Mouse (Mus musculus): ENCODE measurements around the gene Gm20388.

Gene Gm20388

DNA sequence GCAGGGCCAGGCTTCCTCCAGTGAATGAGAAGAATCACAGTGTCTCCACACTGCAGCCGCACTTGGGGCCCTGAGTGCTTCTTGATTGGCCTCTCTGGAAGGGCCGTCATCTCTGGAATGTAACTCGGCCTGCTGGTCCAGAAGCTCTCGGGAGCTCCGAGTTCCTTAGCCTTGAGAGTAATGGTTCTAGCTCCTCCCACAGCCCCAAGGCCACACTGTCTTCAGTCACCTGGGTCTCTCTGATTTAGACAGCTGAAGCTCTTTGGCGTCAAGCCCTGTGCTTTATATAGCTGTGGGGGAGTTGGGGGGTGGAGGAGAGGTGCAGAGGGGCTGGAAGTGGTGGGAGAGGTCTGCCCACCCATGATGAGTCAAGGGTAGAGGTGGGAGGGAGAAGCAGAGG is 2626.4 kb downstream of the Gm20388 start:
- DNase-seq: no peak

DNA sequence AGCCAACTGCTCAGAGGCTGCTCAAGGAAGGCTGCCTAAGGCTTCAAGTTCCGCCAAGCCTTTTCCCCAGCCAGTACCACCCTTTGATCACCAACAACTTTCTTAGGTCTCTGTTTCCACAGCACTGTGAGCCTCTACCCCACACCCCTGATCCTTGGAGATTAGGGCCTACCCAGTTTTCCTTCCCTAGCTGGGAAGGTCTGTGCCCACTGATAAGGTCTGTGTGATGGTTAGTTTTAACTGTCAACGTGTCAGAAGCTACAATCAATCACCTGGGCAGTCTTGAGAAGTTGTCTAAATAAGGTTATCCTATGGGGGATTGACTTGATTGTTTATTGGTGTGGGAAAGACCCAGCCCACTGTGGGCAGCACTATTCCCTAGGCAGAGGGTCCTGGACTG is 2627.2 kb downstream of the Gm20388 start:
- no peak for DNase-seq

DNA sequence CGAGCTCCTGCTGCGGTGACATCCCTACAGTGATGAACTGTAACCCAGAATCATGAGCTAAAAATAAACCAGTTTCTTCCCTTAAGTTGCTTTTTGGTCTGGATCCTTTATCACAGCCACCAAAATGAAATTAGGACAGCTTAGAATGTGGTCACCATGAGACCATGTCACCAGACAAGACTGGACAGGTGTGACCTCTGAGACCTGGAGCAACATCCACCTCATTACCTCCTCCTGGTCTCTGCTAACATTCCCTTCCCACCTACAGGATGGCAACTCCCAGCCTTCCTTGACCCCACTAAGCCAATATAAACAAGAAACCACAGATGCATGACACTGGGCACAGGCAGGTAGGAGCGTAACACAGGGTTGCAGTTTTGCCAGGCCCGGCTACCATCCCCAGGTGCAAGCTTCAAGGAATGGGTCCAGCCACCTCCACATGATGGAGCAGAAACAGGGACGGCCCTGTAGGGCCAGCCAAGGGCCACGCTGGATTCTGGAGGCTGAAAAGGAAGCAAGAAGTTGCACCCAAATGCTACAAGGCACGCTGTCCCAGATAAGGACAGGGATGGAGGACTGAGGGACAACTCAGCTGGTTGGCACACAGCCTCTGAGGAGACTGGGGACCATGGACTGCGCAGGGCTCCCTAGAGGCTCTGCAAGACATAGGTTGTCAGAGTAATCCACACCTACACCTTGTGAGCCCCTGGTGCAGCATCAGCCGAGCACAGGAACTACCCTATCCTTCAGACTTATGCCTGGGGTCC is 2627.9 kb downstream of the Gm20388 start:
- no peak for DNase-seq

DNA sequence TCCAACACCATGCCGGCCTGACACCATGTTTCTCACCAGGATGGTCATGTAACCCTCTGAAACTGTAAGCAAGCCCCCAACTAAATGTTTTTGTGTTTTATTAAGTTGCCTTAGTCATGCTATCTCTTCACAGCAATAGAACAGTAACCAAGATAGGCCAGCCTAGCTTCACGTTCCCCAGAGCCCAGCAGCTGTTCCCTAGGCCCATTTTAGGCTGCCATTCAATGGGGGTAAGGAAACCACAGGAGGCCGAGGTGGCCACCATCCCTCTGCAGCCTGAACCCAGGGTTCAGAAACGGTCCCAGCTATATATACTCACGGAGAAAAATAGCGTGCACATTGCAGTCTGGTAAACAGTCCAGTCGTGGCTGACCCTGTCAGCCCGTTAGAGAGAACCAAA is 2633.5 kb downstream of the Gm20388 start:
- DNase-seq: no peak

DNA sequence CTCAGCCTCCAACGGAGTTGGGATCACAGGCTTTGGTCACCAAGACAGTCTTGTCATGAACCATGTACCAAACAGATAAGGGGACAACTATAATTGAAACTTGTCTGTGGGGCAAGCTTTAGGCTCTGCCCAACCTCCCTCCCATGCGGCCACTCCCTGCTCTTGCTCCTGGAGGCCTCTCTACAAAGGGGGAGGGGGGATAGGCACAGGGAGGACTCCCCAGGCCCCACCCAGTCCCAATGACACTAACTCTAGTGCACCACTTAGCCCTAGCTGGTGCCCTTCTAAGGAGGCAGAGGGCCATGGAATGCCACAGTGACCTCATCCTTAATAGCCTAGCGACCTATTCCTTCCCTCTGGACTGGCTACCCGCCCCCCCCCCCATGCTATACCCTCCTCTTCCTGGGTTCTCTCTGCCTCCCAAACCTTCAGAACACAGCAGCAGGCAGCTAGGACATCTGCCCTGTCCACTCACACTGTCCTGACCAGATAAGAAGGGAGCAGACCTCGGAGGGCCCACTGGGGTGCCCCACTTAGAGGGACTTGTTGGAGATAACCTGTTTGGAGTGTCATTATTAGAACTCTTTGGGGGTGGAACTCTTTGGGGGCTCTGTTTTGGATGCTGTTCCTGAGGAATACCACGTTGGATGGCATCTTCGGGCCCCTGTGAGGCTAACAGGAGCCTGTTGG is 2635.6 kb downstream of the Gm20388 start:
- no peak for DNase-seq

DNA sequence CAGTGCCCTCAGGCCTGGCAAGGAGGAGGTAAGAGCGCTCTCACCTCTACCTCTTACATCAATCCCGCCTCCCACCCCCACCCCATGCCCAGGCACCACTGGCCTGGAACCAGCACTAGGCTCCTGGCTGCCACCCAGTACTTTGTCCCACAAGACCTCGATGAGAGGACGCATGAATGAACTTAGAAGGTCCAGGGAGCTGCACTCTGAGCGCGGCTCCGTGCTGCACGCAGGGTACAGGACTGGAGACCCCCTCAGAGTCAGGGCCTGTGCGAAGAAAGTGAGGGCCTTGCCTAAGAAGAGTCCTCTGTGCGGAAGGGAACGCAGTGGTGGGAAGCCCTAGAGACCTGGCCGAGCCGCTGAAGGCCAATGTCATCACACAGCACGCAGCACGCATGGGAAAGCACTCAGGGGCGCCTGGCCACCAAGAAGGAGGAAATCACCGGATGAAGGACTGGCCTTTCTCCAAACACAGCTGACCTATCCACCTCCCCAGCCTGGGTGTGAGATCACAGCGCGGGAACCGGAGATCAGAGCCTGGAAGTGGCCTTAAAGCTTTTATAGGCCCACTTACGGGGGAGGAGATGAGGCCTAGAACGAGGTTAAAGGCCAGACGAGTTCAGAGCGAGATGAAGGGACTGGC is 2636.3 kb downstream of the Gm20388 start:
- no peak for DNase-seq

DNA sequence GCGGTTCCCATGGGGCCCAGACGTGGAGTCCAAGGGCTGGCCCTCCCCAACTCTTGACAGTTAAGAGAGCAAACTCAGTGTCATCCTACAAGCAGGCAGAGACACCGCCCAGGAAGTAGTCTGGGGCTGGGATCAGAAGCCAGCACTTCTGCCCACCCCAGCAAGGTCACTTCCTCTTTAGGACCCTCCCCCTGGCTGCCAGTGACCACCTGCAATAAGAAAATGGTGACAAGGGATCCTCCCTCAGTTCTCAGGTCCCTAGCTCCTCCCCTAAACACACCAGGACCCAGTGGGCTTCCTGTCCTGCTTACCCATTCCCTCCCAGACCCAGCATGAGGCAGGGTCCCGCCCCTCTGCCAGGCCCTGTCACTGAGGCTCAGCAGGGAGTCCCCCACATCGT is 2637.2 kb downstream of the Gm20388 start:
- DNase-seq: no peak

DNA sequence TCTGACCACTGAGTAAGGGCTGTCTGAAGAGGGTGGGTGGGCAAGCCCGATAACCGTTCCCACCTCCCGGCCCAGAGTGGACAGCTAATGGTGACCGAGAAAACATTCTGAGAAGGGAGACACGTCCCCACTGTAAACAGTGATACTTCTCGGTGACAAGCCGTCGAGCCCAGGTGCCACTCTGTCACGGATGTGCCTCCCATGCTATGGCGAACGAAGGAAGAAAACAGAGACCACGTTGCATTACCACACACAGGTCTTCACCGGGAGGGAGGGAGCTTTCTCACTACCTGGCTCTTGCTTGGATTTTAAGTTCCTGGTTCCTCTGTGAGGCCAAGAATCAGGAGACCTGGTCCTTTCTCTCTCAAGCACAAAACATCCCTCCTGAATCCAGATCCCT is 2637.7 kb downstream of the Gm20388 start:
- DNase-seq: no peak

DNA sequence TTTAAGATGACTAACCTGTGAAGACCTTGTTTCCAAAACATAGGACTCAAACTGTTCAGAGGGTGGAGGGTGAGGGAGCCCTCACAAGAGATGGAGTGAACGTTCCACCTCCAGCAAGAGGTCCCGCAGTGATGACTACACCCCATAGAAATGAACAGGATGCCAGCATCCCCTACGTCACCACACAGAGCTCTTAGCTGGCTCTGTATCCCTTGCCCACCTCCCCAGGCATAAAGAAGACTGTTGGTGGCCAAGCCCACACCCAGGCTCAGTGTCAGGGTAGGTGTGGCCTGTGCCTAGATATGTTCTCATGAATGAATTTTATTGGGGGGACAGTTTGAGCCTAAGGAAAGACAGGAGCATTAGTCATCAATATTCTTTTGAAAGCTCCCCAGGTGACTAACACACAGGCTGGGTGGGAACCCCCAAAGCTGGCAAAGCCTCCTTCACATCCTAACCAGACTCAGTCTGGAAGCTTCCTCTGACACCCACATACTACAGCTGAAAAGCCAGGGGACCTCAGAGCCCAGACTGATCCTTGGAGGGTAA is 2638.3 kb downstream of the Gm20388 start:
- DNase-seq: no peak

DNA sequence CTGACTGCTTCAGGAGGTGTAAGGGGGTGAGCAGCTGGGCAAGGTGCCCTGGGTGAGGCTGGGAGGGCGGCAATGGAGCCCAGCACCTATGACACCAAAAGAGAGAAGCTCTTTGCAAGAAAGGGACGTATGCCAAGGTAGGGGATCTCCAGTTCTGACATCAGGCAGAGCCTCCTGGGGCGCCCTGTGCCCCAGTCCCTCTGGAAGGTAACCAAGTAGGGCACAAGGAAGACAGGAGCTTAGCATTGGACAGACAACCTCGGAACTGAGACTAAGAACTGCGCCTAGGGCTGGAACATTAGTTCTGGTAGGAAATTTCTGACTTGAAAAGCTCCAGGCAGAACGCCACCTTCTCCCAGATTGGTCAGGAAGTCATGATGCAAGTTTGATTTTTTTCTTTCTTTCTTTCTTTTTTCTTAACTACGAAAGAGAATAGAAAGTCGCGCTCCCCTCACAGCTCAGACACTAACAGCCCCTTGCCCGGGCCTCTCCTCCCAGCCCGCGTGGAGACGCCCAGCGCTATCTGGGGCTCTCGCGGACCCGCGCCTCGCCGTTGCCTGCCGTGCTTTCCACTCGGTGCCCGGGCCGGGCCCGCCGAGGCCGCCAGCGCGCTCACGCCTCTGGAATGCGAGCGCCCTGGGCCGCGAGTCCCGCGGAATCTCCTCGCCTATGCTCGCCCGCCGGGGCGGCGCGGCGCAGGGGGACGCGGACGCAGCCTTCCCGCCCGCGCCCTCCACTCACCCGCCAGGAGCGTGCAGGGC is 2639.8 kb downstream of the Gm20388 start:
- DNase-seq: peak; percentile 38 to 52

DNA sequence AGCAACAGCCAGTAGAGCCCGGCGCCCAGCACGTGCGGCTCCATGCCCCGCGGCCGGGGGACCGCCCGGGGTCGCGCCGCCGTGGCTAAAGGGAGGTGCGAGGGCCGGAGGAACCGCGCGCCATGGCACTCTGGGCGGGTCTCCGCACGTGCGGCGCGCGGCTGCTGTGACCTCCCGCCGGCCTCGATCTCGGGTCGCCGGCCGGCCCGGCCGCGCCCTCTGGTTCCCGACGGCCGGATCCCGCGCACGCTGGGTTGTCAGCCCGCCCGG is 2640.3 kb downstream of the Gm20388 start:
- no peak for DNase-seq

DNA sequence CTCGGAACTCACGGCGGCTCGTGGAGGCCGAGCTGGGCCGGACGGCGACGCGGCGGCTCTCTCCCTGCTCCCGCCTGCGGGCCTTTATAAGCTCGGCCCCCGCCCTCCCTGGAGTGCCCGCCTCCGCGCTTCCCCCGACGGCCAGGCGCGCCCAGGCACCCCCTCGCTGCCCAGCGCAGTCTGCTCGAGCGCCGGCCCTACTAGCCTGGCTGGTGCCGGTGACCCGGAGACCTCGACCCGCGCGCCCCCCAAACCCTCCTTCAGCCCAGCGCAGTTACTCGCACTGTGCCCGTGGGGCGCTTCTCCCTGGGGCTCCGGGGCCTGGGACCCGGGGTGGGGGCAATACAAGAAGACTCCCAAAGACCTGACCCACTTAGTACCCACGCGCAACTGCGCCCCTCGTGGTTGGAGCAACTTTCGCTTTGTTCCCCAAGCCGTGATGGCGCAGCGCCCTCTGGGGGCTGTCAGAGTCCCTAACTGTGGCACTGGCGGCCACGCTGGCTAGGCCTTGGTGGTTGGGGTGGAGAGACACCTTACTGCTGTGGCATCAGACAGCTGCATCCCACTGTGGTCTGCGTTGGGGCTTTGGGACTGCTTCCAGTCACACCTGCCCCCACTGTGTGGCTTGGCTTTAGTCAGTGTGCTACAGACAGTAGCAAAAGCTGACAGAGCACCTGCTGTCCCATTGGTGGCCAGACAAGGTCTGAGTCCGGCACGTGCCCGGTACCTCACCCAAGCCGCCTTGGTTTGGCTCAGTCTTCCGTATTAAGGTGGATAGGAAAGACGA is 2640.8 kb downstream of the Gm20388 start, which contains the start of gene Piezo1:
Gene Piezo1 (minus strand): TSS at position 65 of the 787 bp plus-strand sequence.
- DNase-seq: peak; percentile 68 to 81

DNA sequence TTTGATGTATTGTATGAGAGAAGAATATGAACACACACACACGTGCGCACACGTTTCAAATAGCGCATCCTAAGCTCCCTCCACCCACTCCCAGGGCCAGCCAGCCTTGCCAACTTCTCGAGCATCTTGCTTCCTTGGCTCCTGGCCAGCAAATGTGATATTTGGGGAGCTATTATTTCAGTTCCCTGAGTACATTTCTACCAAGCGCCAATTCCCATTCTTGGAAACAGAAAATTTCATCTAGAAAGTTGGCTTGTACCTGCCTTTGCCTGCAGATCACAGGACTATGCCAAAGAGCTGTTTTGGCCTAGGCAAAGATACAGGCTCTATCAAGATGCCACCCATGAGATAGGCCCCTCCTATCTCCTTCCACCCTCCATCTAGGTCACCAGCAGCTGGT is 2644.1 kb downstream of the Gm20388 start:
- peak; percentile 48 to 77 for DNase-seq

DNA sequence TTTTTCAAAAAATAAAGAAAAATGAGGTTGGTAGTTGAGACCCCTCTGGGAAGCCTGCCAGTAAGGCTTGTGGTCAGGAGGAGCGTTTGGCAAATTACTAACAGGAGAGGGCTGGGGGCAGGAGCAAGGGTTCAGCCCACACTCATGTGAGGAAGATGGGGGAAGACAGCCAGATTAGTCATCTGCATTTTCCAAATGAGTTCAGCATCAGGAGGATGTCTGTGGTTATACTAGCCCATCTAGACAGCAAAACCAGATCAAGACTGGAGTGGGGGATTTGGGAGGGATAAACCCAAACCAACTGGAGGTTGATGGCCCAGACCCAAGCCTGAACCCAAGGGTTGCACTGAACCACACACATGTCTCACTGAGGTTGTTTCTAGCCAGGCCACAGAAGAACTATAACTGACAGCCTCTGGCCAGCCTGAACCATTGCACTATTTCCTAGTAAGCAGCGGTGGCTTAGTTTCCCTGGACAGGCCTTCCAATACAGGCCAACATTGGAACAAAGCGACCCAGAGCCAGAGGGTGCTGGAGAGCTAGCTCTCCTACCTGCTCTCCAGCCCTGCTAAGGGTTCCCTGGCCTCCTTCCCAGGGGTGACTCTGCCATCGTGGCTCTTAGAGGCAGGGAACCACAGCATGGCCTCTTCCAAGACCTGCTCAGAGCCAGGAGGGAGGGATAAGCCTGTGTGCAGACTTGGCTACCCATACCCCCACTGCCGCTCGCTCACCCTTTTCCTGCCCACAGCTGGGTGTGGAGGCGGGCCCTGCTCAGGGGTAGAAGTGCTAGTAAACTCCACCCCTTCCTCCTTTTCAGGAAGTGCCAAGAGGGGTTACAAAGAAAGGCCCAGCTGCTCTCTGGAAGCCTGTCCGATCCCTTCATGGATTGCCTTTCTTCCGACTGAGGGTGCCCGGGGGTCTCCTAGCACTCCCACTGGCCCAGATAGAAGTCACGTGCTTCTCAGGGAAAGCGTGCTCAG is 2645.7 kb downstream of the Gm20388 start:
- no peak for DNase-seq

DNA sequence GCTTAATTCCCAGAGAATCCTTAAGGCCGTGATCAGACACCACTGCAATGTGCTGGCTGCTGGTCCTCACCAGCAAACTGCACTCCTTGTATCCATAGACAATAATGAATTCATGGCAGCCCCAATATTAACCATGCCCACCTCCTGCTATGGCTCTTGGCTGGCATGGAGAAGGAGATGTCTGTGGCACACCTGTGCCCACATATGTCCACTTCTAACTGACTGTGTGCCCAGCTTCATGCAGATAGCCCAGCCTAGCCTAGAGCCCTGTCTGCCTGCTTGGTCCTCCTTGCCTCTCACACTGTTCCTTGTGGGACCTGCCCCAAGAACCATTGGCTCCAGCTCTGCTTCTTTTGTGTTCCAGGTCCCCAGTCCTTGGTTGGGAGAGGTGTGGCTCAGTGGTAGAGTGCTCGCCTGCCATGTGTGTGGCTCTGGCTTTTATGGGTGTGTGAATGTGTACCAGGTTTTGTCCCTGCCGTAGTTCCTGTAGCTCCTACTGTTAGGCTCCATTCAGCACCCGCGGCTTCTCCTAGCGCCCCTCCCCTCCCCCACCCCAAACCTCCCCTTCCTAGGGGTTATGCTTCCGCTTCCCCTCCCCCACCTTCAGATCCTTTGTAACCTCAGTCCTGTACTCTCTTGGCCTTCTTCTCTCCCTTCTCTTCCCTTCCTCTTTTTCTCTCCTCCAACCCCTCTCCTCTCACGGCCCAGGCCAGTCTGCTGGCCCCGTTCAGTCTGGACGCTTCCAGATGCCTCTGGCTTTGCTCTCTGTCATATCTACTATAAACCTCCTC is 2646.8 kb downstream of the Gm20388 start:
- peak; percentile 43 to 51 for DNase-seq

DNA sequence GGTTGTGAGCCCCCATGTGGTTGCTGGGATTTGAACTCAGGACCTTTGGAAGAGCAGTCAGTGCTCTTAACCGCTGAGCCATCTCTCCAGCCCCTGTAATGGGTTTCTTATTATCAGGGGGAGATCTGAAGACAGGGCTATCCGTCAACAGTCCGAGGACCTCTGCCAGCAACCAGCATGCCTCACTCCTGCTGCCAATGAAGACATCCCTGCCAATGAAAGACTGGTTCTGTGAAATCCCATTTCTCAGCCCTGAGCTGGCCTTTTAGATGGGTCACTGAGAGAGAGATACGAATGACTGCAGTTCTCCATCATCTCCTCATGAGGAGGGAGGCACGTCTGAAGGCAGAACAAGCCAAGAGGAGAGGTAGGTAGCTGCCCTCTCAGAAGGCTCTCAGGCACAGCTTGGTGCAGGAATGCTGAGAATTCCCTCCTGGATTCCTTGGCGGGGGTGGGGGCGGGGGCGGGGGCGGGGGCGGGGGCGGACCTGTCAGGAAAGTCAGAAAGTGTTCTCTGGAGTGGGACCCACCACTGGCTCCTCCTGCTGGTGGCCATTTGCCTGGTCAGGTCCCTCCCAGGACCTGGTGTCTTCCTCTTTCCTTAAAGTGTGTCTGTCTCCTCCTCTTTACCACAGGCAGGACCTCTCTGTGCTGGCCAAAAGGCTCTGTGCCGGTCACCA is 2648.2 kb downstream of the Gm20388 start:
- peak; percentile 48 to 61 for DNase-seq

DNA sequence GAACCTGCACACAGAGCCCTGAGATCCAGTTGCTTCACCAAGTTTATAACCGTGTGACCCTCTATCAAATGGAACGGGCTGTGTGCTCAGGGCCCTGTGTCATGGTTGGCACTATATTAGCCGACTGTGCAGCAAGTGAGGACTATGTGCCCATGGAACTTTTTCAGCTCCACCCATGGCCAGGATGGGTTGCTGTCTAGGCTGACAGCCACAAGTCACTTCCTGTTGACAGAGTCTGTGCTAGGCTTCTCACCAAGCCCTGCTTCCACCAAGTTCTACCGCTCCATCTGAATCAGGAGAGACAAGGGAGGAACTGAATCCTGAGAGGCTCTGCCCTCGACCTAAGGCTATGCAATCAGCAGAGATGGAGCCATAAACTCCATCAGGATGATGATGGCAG is 2650.6 kb downstream of the Gm20388 start:
- DNase-seq: no peak

DNA sequence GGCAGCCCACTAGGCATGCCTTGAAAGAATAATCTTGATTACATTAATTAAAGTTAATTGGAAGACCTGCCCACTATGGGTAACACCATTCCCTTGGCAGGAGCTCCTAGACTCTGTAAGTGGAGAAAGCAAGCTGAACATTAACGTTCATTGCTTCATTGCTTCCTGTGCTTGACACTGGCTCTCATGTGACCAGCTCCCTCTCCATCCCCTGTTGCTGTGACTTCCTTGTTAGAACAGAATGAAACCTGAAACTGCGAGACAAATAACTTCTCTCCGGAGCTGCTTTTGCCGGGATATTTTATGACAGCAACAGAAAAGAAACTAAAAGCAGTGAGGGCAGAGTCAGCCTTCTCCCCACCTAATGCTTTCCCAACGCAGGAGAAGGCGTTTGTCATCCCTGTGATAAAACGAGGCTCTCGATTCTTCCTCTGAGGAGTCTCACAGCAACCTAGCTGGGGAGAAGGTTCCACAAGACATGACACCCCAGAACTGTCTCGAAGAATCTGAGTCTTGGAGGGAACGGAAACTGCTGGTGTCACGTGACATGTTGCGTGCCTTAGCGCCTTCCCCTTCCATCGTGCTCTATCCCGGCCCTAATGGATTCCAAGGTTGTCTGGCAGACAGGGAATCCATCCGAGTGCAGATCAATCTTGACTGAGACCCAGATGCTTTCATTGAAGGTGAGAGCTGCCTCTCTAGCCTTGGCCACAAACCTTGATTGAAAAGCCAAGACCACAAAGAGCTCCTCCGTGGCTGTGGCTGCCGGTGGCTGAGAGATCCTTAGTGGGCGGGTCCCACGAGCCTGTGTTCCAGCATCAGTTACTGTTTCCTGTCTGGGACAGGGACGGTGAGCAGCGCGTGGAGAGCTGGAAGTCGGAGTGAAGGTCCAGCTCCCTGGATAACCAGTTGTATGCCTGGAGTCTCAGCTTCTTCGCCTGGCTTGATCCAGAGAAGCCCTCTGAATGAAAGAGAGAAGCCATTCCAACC is 2654.0 kb downstream of the Gm20388 start:
- no peak for DNase-seq
